Mouse (Mus musculus) ZHBTc4 (cell line): ENCODE measurements around the gene Sdhaf1.
A peak's percentile ranks its signal among the peaks of the same experiment; 100 is the strongest.

Source experiments
- DNase-seq: peaks from one replicate; pipeline ENCODE4 v3.0.0-alpha.2; 2011; ENCODE audit warnings: low read depth, low spot score

Sdhaf1 gene

GRCm38 (mm10) chr7:30293795-30294194 lies 29.9 kb downstream of the Sdhaf1 start:
- DNase-seq, result no peak

- peak; percentile 73 for DNase-seq
Observed at GRCm38 (mm10) chr7:30291215-30292131, 32.2 kb downstream of the Sdhaf1 start, which contains the start of gene Clip3. TSS of gene Clip3 (plus strand) at chr7:30291728.

- no peak for DNase-seq
Observed at GRCm38 (mm10) chr7:30289714-30290399, 33.8 kb downstream of the Sdhaf1 start.

GRCm38 (mm10) chr7:30289071-30289713 lies 34.5 kb downstream of the Sdhaf1 start:
- DNase-seq, result no peak

- no peak for DNase-seq
Observed at GRCm38 (mm10) chr7:30288046-30288445, 35.6 kb downstream of the Sdhaf1 start.

- peak; percentile 52 for DNase-seq
Observed at GRCm38 (mm10) chr7:30286701-30287410, 36.8 kb downstream of the Sdhaf1 start.

- no peak for DNase-seq
Observed at GRCm38 (mm10) chr7:30282740-30283139, 41.0 kb downstream of the Sdhaf1 start.

GRCm38 (mm10) chr7:30281522-30281921 lies 42.2 kb downstream of the Sdhaf1 start:
- no peak for DNase-seq

- peak; percentile 95 for DNase-seq
Observed at GRCm38 (mm10) chr7:30280670-30281138, 43.0 kb downstream of the Sdhaf1 start.

GRCm38 (mm10) chr7:30279951-30280669 lies 43.6 kb downstream of the Sdhaf1 start, which contains the start of the genes Thap8 and Wdr62:
TSS of gene Thap8 (plus strand) at chr7:30280094.
TSS of gene Wdr62 (minus strand) at chr7:30280419.
- peak; percentile 98 for DNase-seq

- DNase-seq, result peak; percentile 89
Observed at GRCm38 (mm10) chr7:30279536-30279935, 44.2 kb downstream of the Sdhaf1 start.

GRCm38 (mm10) chr7:30278911-30279310 lies 44.8 kb downstream of the Sdhaf1 start:
- DNase-seq, result no peak

GRCm38 (mm10) chr7:30274383-30274782 lies 49.3 kb downstream of the Sdhaf1 start:
- no peak for DNase-seq
